Mouse (Mus musculus) liver, embryonic 12.5 days (tissue): ENCODE data around the gene Tgfbi. TPM values are rescaled to one million over a fixed set of nuclear protein-coding genes. Genes with fewer than 3 reads are reported as not detected.

Source experiments
- ATAC-seq: fragments of 200-750 bp; cut with Nextera tagmentation; 2 replicates; pipeline ENCODE4 v1.8.0; 2017; ENCODE audit warnings: moderate number of reproducible peaks, mild to moderate bottlenecking, moderate library complexity
- H3K27ac ChIP-seq: fragments of 300-500 bp; sonication (generic); 2 replicates; pipeline ENCODE4 v1.5.1; 2016; ENCODE audit warnings: mild to moderate bottlenecking
- H3K27me3 ChIP-seq: fragments of 300-500 bp; sonication (generic); replicated peaks from 2 replicates; pipeline ENCODE4 v1.6.1; 2016; ENCODE audit warnings: mild to moderate bottlenecking, moderate library complexity
- H3K36me3 ChIP-seq: fragments of 300-500 bp; sonication (generic); 2 replicates; pipeline ENCODE4 v1.6.1; 2016; ENCODE audit warnings: mild to moderate bottlenecking, moderate library complexity
- H3K4me1 ChIP-seq: fragments of 300-500 bp; sonication (generic); 2 replicates; pipeline ENCODE4 v1.6.1; 2016
- H3K4me2 ChIP-seq: fragments of 300-500 bp; sonication (generic); 2 replicates; pipeline ENCODE4 v1.6.1; 2016; ENCODE audit warnings: mild to moderate bottlenecking, moderate library complexity
- H3K4me3 ChIP-seq: fragments of 300-500 bp; sonication (generic); 2 replicates; pipeline ENCODE4 v1.5.1; 2016; ENCODE audit warnings: mild to moderate bottlenecking, moderate library complexity
- H3K9ac ChIP-seq: fragments of 300-500 bp; sonication (generic); 2 replicates; pipeline ENCODE4 v1.6.1; 2016; ENCODE audit warnings: mild to moderate bottlenecking, moderate library complexity
- H3K9me3 ChIP-seq: fragments of 300-500 bp; sonication (generic); replicated peaks from 2 replicates; pipeline ENCODE4 v1.6.1; 2016; ENCODE audit warnings: mild to moderate bottlenecking, moderate library complexity
- WGBS: fragments of 180-500 bp; shearing (Covaris S2); methylation state at CpG from one replicate; pipeline ENCODE4 v1.1.7; 2016; ENCODE audit not compliant: insufficient replicate concordance; 5-methylcytosine and 5-hydroxymethylcytosine counted together
- polyA plus RNA-seq: library from polyadenylated mRNA; unstranded; fragments of >200 nt; fragmentation: Nextera tagmentation; extraction: Ambion mirVana; gene quantifications from 2 replicates; pipeline ENCODE4 v1.2.1, GENCODE M21; 2016

The Tgfbi gene
- polyA plus RNA-seq, 1 experiment from 2014 or later = 13.4 TPM

DNA sequence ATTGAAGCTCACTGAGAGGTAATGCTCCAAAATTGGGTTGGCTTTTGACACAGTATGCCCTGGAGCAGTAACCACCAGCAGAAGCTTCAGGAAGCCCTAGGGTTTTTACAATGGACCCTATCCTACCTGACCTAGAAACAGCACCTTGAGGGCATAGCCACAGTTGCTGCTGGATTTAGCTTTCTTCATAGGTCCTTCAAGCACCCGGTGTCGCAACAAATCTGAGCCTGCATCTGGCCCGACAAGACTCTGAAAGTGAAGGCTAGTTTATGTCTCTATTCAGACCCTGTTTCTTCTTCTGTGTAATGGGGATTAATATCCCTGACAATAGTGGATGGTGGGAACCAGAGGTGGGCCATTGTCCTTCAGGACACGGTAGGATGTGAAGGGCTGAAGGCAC, 68.4 kb downstream of the Tgfbi start:
- H3K36me3 ChIP-seq = no peaks in the 10 kb centered on the region
- ATAC-seq = no peak
- H3K4me3 ChIP-seq = no peak overlapping the region
- H3K4me2 ChIP-seq = no peak overlapping the region
- peaks cover 15% of the 10 kb centered on the region for H3K4me1 ChIP-seq
- WGBS = 66% methylated on average over 4 of the region's 4 CpGs
- H3K9ac ChIP-seq = no peak overlapping the region
- 0 out of 2 replicates have a peak, but pooled peaks cover 6% of the 10 kb centered on the region for H3K27me3 ChIP-seq
- H3K9me3 ChIP-seq = no peaks in the 10 kb centered on the region
- no peak overlapping the region for H3K27ac ChIP-seq

DNA sequence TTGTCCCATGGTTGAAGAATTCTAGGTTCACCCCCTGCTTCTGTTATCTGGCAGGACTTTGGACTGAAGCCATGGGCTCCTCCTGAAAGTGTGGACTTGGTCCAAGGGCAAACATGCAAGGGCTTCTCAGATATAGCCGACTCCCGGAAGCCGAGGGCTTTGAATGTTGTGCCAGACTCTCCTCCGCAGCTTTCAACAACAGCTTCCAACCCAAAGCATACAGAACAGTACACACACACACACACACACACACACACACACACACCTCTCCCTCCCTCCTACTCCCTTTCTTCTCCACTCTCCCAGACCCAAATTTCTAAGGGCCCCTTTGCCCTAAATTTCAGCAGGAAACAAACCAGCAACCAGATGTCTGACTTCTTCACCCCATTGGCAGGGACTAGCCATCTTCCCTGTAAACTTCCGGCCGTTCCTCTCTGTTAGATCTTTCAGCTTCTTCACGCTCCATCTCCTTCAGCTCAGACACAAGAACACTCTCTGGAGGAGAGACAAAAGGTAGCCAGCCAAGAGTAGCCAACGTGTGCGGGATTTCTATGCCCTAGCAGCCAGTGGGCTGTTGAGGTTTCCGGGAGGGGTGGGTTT, 69.0 kb downstream of the Tgfbi start:
- no peak overlapping the region for H3K4me3 ChIP-seq
- 54% methylated on average over 10 of the region's 10 CpGs for WGBS
- no peaks in the 10 kb centered on the region for H3K36me3 ChIP-seq
- H3K27ac ChIP-seq = no peak overlapping the region
- 0 out of 2 replicates have a peak, but pooled peaks cover 6% of the 10 kb centered on the region for H3K27me3 ChIP-seq
- no peaks in the 10 kb centered on the region for H3K9me3 ChIP-seq
- no peak overlapping the region for H3K9ac ChIP-seq
- no peak for ATAC-seq
- no peak overlapping the region for H3K4me2 ChIP-seq
- peaks cover 15% of the 10 kb centered on the region for H3K4me1 ChIP-seq

DNA sequence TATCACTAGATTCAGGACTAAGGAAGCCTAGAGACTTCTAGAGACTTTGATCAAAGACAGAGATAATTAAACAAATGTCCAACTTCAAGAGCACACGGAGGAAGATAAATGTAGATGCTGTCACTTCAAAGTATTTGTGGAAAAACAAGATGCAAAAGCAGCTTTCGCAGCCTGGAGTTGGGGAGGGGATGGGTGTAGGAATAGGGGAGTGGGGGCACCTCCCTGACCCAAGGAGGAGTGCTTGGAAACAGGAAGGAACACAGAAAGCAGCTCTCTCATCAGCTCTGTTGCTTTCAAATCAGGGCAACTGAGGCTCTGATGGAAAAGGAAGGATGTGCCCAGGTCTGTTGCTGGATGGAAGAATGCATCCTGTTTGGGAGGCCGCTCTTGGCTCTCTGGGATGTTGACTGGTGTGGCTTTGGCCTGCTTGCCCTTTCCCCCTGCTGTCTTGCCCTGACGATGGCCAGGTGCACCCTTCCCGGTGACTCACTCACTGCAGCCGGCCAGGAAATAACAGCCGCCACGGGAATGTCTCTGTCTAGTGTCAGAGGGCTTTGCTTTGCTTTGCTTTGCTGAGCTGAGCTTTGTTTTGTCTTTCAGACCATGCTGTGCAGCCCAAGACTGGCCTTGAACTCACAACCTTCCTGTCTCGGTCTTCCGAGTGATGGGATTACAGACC, 69.6 kb downstream of the Tgfbi start:
- no peak overlapping the region for H3K27ac ChIP-seq
- H3K36me3 ChIP-seq = no peaks in the 10 kb centered on the region
- H3K27me3 ChIP-seq = 0 out of 2 replicates have a peak, but pooled peaks cover 6% of the 10 kb centered on the region
- no peak overlapping the region for H3K9ac ChIP-seq
- ATAC-seq = no peak
- peaks cover 15% of the 10 kb centered on the region for H3K4me1 ChIP-seq
- WGBS = 45% methylated on average over 10 of the region's 10 CpGs
- H3K4me2 ChIP-seq = no peak overlapping the region
- H3K4me3 ChIP-seq = no peak overlapping the region
- H3K9me3 ChIP-seq = no peaks in the 10 kb centered on the region

DNA sequence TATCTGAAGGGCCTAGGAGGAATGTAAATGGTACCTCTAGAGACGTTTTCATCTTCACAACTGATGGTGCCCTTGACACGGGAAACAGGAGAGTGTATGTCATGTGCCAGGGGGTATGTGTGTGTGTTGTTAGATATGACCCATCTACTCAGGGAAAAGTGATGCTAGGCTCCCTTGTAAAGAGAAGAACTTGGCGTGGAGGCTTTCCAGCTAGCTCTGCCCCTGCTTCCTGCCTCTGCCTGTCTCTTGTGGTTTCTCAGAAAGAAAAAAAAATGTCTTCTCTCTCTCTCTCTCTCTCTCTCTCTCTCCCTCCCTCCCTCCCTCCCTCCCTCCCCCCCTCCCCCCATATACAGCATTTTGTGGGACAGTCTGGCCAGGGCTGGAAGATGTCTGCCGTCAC, 72.6 kb downstream of the Tgfbi start:
- H3K27me3 ChIP-seq = 0 out of 2 replicates have a peak, but pooled peaks cover 6% of the 10 kb centered on the region
- H3K4me3 ChIP-seq = no peak overlapping the region
- H3K36me3 ChIP-seq = no peaks in the 10 kb centered on the region
- ATAC-seq = no peak
- no peaks in the 10 kb centered on the region for H3K9me3 ChIP-seq
- no peak overlapping the region for H3K27ac ChIP-seq
- 50% methylated on average over 4 of the region's 4 CpGs for WGBS
- peaks cover 15% of the 10 kb centered on the region for H3K4me1 ChIP-seq
- H3K4me2 ChIP-seq = no peak overlapping the region
- no peak overlapping the region for H3K9ac ChIP-seq

DNA sequence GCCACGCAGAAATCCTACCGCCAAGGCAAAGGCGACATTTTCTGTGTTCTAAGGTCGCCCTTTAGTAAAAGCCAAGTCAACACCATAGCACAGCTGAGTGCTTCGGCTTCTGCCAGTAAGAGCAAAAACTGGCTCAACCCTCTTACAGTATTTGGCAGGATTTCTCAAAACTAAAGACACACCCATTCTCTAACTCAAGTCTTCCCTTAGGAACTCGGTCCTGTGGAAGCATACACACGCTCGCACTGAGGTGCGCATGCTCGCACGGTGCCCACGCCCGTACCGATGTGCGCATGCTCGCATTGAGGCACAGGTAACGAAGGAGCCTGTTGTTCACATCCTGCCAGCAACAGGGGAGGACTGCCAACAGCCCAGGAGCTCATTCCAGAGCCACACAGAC, 73.0 kb downstream of the Tgfbi start:
- WGBS = 73% methylated on average over 17 of the region's 17 CpGs
- no peak overlapping the region for H3K4me2 ChIP-seq
- no peak overlapping the region for H3K4me3 ChIP-seq
- no peak overlapping the region for H3K27ac ChIP-seq
- 0 out of 2 replicates have a peak, but pooled peaks cover 6% of the 10 kb centered on the region for H3K27me3 ChIP-seq
- H3K9me3 ChIP-seq = no peaks in the 10 kb centered on the region
- ATAC-seq = no peak
- peaks cover 15% of the 10 kb centered on the region for H3K4me1 ChIP-seq
- H3K9ac ChIP-seq = no peak overlapping the region
- H3K36me3 ChIP-seq = no peaks in the 10 kb centered on the region

DNA sequence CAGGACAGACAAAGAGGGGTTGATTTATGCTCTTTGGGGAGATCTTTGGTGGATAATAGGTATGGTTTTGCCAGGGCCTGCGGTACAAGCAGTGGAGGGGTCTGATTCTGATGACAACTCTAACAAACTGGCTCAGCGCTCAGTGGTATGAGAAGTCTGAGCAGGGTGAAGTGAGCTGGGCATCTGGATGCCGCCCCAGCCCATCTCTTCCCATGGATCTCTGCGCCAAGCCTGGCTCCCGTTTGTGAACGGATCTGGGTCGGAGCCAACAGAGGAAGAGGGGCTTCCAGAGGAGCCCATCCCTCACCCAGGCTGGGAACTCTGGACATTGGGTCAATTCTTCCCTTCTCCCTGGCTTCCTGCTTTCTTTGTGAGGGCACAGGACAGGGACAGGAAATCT, 74.0 kb downstream of the Tgfbi start:
- Histone ChIP-seq H3K9me3 (no peaks in the 10 kb centered on the region), H3K9ac (no peak overlapping the region), H3K27me3 (peaks cover 6% of the 10 kb centered on the region; the same call in 1 of the 2 replicates), H3K27ac (no peak overlapping the region), H3K4me3 (no peak overlapping the region), H3K4me1 (peaks cover 8% of the 10 kb centered on the region; the same call in 1 of the 2 replicates), H3K4me2 (no peak overlapping the region), H3K36me3 (no peaks in the 10 kb centered on the region)
- WGBS = 76% methylated on average over 7 of the region's 7 CpGs
- no peak for ATAC-seq

Other genes starting within 250 kb of the Tgfbi start
- gene Gm3045, start 182.9 kb upstream of the Tgfbi start, polyA plus RNA-seq = not detected in 2 replicates
- 0.26 and 0.29 TPM in 2 replicates for gene Slc25a48, start 171.2 kb upstream of the Tgfbi start, polyA plus RNA-seq
- gene Il9, start 127.3 kb upstream of the Tgfbi start, polyA plus RNA-seq = not detected in 2 replicates
- gene Fbxl21, start 87.1 kb upstream of the Tgfbi start, polyA plus RNA-seq = 0.72 and 0.81 TPM in 2 replicates
- 31.7 and 38.1 TPM in 2 replicates for gene Lect2, start 61.0 kb upstream of the Tgfbi start, polyA plus RNA-seq
- gene Smad5, start 93.5 kb downstream of the Tgfbi start, polyA plus RNA-seq = 7.3 TPM in 2 replicates
- gene Gm45623, start 144.3 kb downstream of the Tgfbi start, polyA plus RNA-seq = not detected in 2 replicates